Mouse (Mus musculus) testis, adult 2 months (tissue): ENCODE results near the gene Iglon5.

ENCODE experiments used
- CTCF ChIP-seq: fragments of 200-500 bp; IDR thresholded peaks from 2 replicates; pipeline ENCODE4 v1.5.1; 2012; ENCODE audit warnings: low read depth, mild to moderate bottlenecking, inconsistent platforms, low read length, moderate library complexity; ENCODE audit not compliant: control insufficient read depth, insufficient read depth, insufficient replicate concordance
- POLR2A ChIP-seq: fragments of 200-500 bp; IDR thresholded peaks from 2 replicates; pipeline ENCODE4 v1.6.1; 2012; ENCODE audit warnings: low read depth, mild to moderate bottlenecking, inconsistent platforms, low read length, moderate library complexity; ENCODE audit not compliant: control insufficient read depth

DNA sequence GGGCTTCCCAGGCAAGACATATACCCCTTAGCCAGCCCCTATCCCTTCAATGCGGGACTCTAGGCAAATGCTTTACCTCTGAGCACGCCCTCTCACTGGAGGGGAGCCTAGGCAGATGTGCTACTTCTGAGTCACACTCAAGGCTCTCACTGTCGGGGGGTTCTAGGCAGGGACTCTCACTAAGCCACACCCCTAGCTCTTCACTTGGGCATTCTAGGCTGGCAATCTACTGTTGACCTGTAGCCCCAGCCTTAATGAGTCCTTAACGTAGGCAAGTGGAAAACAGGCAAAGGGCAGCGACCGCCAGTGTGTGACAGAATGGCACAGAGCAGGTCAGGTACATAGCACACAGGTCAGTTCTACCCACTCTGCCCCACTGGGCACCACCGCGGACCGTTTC, 986 bp upstream of the Iglon5 start:
- TF ChIP-seq CTCF, result no peak
- TF ChIP-seq POLR2A, result no peak
